Mouse (Mus musculus): ENCODE measurements around the gene Tbc1d4.
"Not testable (repeated sequence)": the region's sequence is repeated elsewhere in the genome, so short reads cannot be mapped to it uniquely, and the experiment has no call there.

DNA sequence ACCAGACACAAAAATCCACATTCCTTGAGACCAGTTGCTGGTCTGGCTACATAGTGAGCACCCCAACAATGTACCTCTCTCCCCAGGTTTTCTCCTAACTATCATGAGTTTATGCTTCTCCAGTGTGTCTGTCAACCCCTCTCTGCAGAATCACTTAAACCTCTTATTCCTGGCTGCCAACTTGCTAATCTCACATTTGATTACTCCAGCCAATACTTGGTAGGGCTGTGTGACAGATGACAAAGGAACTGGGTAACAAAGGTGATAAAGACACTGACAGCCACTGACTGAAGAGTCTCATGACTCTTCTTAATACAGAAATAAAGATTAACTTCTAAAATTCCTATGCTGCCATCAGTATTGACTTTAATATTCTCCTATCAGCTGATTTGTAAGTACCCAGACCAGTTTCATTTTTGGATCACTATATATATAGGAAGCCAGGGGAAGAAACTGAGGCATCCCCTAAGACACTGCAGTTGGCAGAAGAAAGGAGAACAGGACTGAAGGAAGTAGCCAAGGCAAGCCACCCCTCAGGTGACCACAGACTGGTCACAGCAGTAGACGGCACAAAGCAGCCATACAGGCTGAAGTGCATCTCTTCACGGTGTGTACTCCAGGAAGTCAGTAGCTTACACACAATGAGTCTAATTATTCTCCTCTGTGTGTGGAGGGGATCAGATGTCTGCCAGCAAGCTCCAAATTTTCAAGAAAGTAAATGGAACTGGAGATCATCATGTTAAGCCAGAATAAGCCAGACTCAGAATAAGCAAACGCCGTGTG lies 20.6 kb downstream of the Tbc1d4 start:
- not testable (repeated sequence) for TF ChIP-seq CTCF (IDR thresholded peaks at IDR 0.05; ENCODE audit: extremely low read depth, insufficient read depth, insufficient read length, insufficient replicate concordance); POLR2A (IDR thresholded peaks at IDR 0.05; ENCODE audit: low read depth, low read length)

Measured in spleen, adult 2 months (tissue).